Mouse (Mus musculus) erythroblast, embryonic 14.5 days (primary cell): Measurements from ENCODE around the gene Smg6.

Source experiments
- GATA1 ChIP-seq: IDR thresholded peaks from 2 replicates; pipeline ENCODE4 v1.6.1; 2012; ENCODE audit warnings: low read length, inconsistent platforms, mixed read lengths
- TAL1 ChIP-seq: IDR thresholded peaks from 3 replicates; pipeline ENCODE4 v1.6.1; 2012; ENCODE audit warnings: low read length, inconsistent platforms, mixed read lengths

DNA sequence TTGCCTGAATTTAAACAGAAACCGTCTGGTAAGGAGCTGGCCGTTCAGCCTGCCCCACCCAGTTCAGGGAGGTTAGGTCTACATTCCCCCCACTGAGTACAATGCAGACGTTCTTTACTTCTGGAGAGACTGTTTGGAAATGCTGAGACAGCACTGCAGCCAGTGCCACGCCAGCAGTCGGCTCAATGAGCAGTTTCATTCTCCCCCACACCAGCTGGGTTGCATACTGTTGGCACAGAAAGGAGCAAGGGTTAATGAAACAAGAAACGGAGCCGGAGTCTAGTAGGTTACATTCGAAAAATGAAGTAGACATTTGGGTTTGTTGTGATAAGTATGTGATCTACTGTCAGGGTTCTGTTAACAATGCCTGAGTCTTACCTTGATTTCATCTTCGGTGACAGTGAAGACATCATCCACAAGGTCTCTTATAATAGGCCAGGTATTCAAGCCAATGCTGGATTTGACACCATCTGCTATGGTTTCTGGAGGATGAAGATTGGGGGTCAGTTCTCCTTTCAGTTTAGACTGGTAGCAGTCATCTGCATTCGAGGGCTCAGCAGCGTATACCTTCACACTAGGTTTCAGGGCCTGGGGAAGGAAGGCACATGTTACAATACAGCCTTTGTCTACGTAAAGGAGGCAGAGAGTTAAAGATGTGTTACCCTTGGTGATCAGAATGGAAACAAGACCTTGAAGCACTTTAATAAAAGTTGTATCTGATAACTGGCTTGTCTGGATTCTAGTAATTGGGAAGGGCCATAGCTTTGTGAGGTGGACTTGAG lies 16.8 kb upstream of the Smg6 start:
- TF ChIP-seq GATA1 (no peak), TAL1 (no peak)
